Mouse (Mus musculus) midbrain, embryonic 16.5 days (tissue): ENCODE measurements around the gene Nav1. TPM values are rescaled to one million over a fixed set of nuclear protein-coding genes. Genes with fewer than 3 reads are reported as not detected.

Experiments used
- ATAC-seq: fragments of 200-750 bp; cut with Nextera tagmentation; 2 replicates; pipeline ENCODE4 v1.8.0; 2017; ENCODE audit warnings: moderate TSS enrichment
- H3K27ac ChIP-seq: fragments of 300-500 bp; sonication (generic); 2 replicates; pipeline ENCODE4 v1.5.1; 2014; ENCODE audit warnings: mild to moderate bottlenecking, low read length, mixed read lengths
- H3K27me3 ChIP-seq: fragments of 300-500 bp; sonication (generic); 2 replicates; pipeline ENCODE4 v1.6.1; 2014; ENCODE audit warnings: low read depth, low read length, mixed read lengths; ENCODE audit not compliant: control insufficient read depth, insufficient read depth
- H3K36me3 ChIP-seq: fragments of 300-500 bp; sonication (generic); 2 replicates; pipeline ENCODE4 v1.6.1; 2014; ENCODE audit warnings: mild to moderate bottlenecking, low read length, moderate library complexity, mixed read lengths; ENCODE audit not compliant: control insufficient read depth, insufficient read depth
- H3K4me1 ChIP-seq: fragments of 300-500 bp; sonication (generic); 2 replicates; pipeline ENCODE4 v1.6.1; 2014; ENCODE audit warnings: mild to moderate bottlenecking, low read length, mixed read lengths; ENCODE audit not compliant: control insufficient read depth, insufficient read depth
- H3K4me2 ChIP-seq: fragments of 300-500 bp; sonication (generic); 2 replicates; pipeline ENCODE4 v1.6.1; 2014; ENCODE audit warnings: mild to moderate bottlenecking, low read length, mixed read lengths
- H3K4me3 ChIP-seq: fragments of 300-500 bp; sonication (generic); 2 replicates; pipeline ENCODE4 v1.5.1; 2014; ENCODE audit warnings: low read depth, mild to moderate bottlenecking, low read length, moderate library complexity, mixed read lengths
- H3K9ac ChIP-seq: fragments of 300-500 bp; sonication (generic); 2 replicates; pipeline ENCODE4 v1.6.1; 2014; ENCODE audit warnings: low read depth, low read length, mixed read lengths
- H3K9me3 ChIP-seq: fragments of 300-500 bp; sonication (generic); replicated peaks from 2 replicates; pipeline ENCODE4 v1.6.1; 2014; ENCODE audit warnings: mild to moderate bottlenecking, low read length, mixed read lengths; ENCODE audit not compliant: control insufficient read depth, poor library complexity, severe bottlenecking
- WGBS: fragments of 180-500 bp; shearing (Covaris S2); extraction: QIAGEN DNeasy Blood & Tissue Kit; methylation state at CpG from one replicate; pipeline ENCODE4 v1.1.7; 2014; 5-methylcytosine and 5-hydroxymethylcytosine counted together
- polyA plus RNA-seq: library from polyadenylated mRNA; unstranded; fragments of >200 nt; fragmentation: Nextera tagmentation; extraction: Ambion mirVana; gene quantifications from 2 replicates; pipeline ENCODE4 v1.2.1, GENCODE M21; 2015

The Nav1 gene
- polyA plus RNA-seq, 1 experiment from 2014 or later = 53.9 TPM

DNA sequence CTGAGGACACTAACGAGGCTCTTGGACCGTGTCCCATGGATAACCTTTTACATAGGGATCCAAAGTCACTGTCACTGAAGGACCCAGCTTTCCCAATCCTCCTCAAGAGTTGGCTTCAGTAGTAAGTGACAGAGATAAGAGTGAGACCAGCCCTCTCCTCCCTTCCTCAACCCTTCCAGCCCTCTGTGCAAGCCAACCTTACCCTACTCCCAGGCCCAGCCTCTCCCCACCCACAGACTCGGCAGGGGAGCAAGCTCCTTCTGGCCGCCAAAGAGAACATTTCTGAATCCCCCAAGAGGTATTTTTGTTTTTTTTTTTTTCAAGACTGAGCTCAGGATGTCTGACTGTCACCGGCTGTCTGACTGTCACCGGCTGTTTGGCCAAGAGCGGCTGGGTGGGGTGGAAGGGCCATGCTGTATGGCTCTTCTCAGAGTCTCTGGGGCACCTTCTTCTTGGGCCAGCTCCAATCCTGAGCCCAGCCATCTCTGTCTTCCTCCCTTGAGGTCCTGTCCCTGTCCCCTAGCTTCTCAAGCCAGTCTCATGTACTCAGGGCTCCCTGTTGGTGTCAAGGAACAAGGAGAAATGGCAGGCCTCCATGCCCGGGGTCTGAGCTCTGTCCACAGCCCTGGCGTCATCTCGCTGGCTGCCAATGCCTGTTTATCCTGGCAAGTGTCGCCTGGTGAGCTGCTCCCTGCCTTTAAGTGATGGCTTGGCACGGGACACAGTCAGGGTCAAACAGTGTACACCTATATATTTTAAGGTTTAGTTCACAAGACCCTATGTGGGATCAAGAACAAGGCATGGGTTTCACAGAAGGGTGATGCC lies 68.4 kb downstream of the Nav1 start:
- peaks cover 2% of the 10 kb centered on the region; the same call in 1 of the 2 replicates for H3K4me1 ChIP-seq
- H3K9me3 ChIP-seq = no peaks in the 10 kb centered on the region
- no peak overlapping the region for H3K4me2 ChIP-seq
- no peak for ATAC-seq
- no peak overlapping the region for H3K27ac ChIP-seq
- H3K9ac ChIP-seq = no peak overlapping the region
- peaks cover 2% of the 10 kb centered on the region; the same call in 1 of the 2 replicates for H3K36me3 ChIP-seq
- H3K4me3 ChIP-seq = no peak overlapping the region
- no peaks in the 10 kb centered on the region for H3K27me3 ChIP-seq
- WGBS = 86% methylated on average over 12 of the region's 12 CpGs

- Histone ChIP-seq H3K27me3 (no peaks in the 10 kb centered on the region), H3K9me3 (no peaks in the 10 kb centered on the region), H3K27ac (no peak overlapping the region), H3K4me3 (no peak overlapping the region), H3K4me1 (no peaks in the 10 kb centered on the region; the same call in 1 of the 2 replicates), H3K36me3 (peaks cover 4% of the 10 kb centered on the region; the same call in 1 of the 2 replicates), H3K9ac (no peak overlapping the region), H3K4me2 (no peak overlapping the region)
- ATAC-seq = no peak
- 96% methylated on average over 7 of the region's 7 CpGs for whole genome bisulfite sequencing
Observed at GRCm38 (mm10) chr1:135536822-135537221, 70.3 kb downstream of the Nav1 start.

GRCm38 (mm10) chr1:135536326-135536725 lies 70.8 kb downstream of the Nav1 start:
- Histone ChIP-seq H3K27me3 (no peaks in the 10 kb centered on the region), H3K4me3 (no peak overlapping the region), H3K27ac (no peak overlapping the region), H3K9me3 (no peaks in the 10 kb centered on the region), H3K4me1 (no peaks in the 10 kb centered on the region; the same call in 1 of the 2 replicates), H3K36me3 (peaks cover 4% of the 10 kb centered on the region; the same call in 1 of the 2 replicates), H3K4me2 (no peak overlapping the region), H3K9ac (no peak overlapping the region)
- no peak for ATAC-seq
- 60% methylated on average over 2 of the region's 2 CpGs for WGBS

GRCm38 (mm10) chr1:135535256-135535655 lies 71.8 kb downstream of the Nav1 start:
- H3K27ac ChIP-seq = no peak overlapping the region
- no peaks in the 10 kb centered on the region for H3K9me3 ChIP-seq
- H3K4me2 ChIP-seq = no peak overlapping the region
- no peak overlapping the region for H3K4me3 ChIP-seq
- no peaks in the 10 kb centered on the region; the same call in 1 of the 2 replicates for H3K4me1 ChIP-seq
- H3K9ac ChIP-seq = no peak overlapping the region
- no peak for ATAC-seq
- WGBS = 45% methylated on average over 4 of the region's 4 CpGs
- peaks cover 7% of the 10 kb centered on the region; the same call in 1 of the 2 replicates for H3K36me3 ChIP-seq
- no peaks in the 10 kb centered on the region for H3K27me3 ChIP-seq

GRCm38 (mm10) chr1:135534782-135535181 lies 72.3 kb downstream of the Nav1 start:
- H3K27ac ChIP-seq = no peak overlapping the region
- no peak overlapping the region for H3K4me2 ChIP-seq
- H3K36me3 ChIP-seq = peaks cover 7% of the 10 kb centered on the region; the same call in 1 of the 2 replicates
- no peak overlapping the region for H3K4me3 ChIP-seq
- no peaks in the 10 kb centered on the region for H3K9me3 ChIP-seq
- no peaks in the 10 kb centered on the region; the same call in 1 of the 2 replicates for H3K4me1 ChIP-seq
- no peak for ATAC-seq
- no peaks in the 10 kb centered on the region for H3K27me3 ChIP-seq
- WGBS = 60% methylated on average over 4 of the region's 4 CpGs
- no peak overlapping the region for H3K9ac ChIP-seq

- ATAC-seq = no peak
- Histone ChIP-seq H3K4me2 (no peak overlapping the region), H3K27me3 (no peaks in the 10 kb centered on the region), H3K4me1 (no peaks in the 10 kb centered on the region; the same call in 1 of the 2 replicates), H3K27ac (no peak overlapping the region), H3K9ac (no peak overlapping the region), H3K36me3 (peaks cover 7% of the 10 kb centered on the region; the same call in 1 of the 2 replicates), H3K9me3 (no peaks in the 10 kb centered on the region), H3K4me3 (no peak overlapping the region)
- 88% methylated on average over 4 of the region's 4 CpGs for WGBS
Observed at GRCm38 (mm10) chr1:135534070-135534469, 73.0 kb downstream of the Nav1 start.

DNA sequence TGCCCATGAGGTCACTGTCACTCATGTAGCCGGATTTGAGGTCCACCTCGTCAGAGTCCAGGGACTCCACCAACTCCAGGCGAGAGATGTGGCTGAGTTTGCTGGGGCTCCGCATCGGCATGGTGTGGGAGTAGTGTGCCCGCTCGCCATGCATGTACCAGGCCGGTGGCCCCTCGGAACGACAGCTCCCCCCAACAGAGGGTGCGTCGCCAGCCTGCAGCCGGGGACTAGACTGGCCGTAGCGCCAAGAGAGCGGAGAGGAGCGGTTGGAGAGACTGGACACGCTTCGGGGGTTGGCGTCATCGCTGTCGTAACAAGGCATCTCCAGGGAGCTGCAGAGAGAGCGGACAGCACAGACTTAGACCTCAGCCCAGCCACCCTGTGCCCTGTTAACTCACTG lies 74.7 kb downstream of the Nav1 start:
- H3K4me2 ChIP-seq = no peak overlapping the region
- no peak overlapping the region for H3K4me3 ChIP-seq
- H3K27me3 ChIP-seq = no peaks in the 10 kb centered on the region
- WGBS = 89% methylated on average over 23 of the region's 23 CpGs
- peaks cover 10% of the 10 kb centered on the region; the same call in 1 of the 2 replicates for H3K36me3 ChIP-seq
- ATAC-seq = 0 out of 2 replicates have a peak, but pooled peaks have one; percentile 11
- H3K9ac ChIP-seq = no peak overlapping the region
- no peaks in the 10 kb centered on the region for H3K9me3 ChIP-seq
- no peak overlapping the region for H3K27ac ChIP-seq
- no peaks in the 10 kb centered on the region; the same call in 1 of the 2 replicates for H3K4me1 ChIP-seq

DNA sequence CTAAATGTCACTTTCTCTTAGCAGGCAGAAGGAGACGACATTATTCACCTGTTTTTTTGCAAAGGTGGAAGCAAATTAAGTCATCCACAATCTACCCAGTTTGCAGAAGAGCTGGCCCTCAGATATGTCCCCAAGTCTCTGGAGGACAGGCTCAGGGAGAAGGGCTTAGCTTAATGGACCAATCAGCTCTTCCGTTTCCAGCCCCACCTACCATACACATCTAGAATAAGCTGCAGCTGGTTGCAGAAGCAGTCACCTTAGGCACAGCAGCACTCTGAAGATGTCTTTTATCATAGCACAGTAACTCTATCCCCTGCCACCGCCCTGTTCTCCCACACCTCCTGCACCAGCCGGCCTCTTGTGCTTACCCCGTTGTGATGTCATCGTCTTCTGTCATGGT lies 75.1 kb downstream of the Nav1 start:
- no peak overlapping the region for H3K4me2 ChIP-seq
- no peaks in the 10 kb centered on the region for H3K9me3 ChIP-seq
- no peak overlapping the region for H3K9ac ChIP-seq
- peaks cover 10% of the 10 kb centered on the region; the same call in 1 of the 2 replicates for H3K36me3 ChIP-seq
- no peak overlapping the region for H3K27ac ChIP-seq
- no peaks in the 10 kb centered on the region for H3K27me3 ChIP-seq
- no peak overlapping the region for H3K4me3 ChIP-seq
- 90% methylated on average over 6 of the region's 6 CpGs for WGBS
- ATAC-seq = no peak
- no peaks in the 10 kb centered on the region; the same call in 1 of the 2 replicates for H3K4me1 ChIP-seq

DNA sequence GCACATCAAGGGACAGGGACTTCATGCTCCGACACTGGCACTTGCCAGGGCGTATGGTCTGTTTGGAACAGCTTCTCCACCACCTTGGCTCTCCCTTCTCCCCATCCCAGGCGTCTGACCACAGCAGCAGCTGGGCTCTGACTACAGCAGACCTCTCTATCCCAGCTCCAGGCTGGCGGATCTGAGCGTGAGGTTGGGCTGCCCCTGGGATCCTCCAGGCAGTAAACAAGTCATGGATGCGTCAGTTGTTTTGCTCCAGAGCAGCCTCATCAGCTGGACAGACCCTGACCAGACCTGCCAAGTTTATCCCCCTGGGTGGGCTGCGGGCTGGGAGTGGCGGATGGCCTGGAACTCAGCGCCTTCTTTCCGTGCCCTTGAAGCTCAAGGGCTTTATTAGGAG lies 76.0 kb downstream of the Nav1 start:
- Histone ChIP-seq H3K27me3 (no peaks in the 10 kb centered on the region), H3K9me3 (no peaks in the 10 kb centered on the region), H3K27ac (no peak overlapping the region), H3K36me3 (peaks cover 8% of the 10 kb centered on the region; the same call in 1 of the 2 replicates), H3K4me1 (no peaks in the 10 kb centered on the region; the same call in 1 of the 2 replicates), H3K4me3 (no peak overlapping the region), H3K9ac (no peak overlapping the region), H3K4me2 (no peak overlapping the region)
- ATAC-seq = no peak
- 63% methylated on average over 10 of the region's 10 CpGs for WGBS
